Mouse (Mus musculus): ENCODE measurements around the gene Tjap1.

GRCm38 (mm10) chr17:46244579-46244978 is 38.2 kb downstream of the Tjap1 start:
- TF ChIP-seq EP300 (IDR thresholded peaks at IDR 0.05; ENCODE audit: low read depth), result no peak
- TF ChIP-seq CTCF (IDR thresholded peaks at IDR 0.05; ENCODE audit: low read depth), result no peak

All from liver, postnatal 0 days (tissue).